Mouse (Mus musculus) heart, embryonic 10.5 days (tissue): ENCODE measurements around the gene Hmcn2. TPM values are rescaled to one million over a fixed set of nuclear protein-coding genes. Genes with fewer than 3 reads are reported as not detected.

Experiments used
- DNase-seq: peaks from one replicate; pipeline ENCODE4 v3.0.0-alpha.2; 2017; ENCODE audit warnings: low spot score
- H3K27ac ChIP-seq: fragments of 300-500 bp; sonication (generic); 2 replicates; pipeline ENCODE4 v1.5.1; 2016; ENCODE audit warnings: mild to moderate bottlenecking
- H3K27me3 ChIP-seq: fragments of 300-500 bp; sonication (generic); 2 replicates; pipeline ENCODE4 v1.6.1; 2016; ENCODE audit warnings: mild to moderate bottlenecking; ENCODE audit not compliant: poor library complexity, insufficient read depth, severe bottlenecking
- H3K36me3 ChIP-seq: fragments of 300-500 bp; sonication (generic); 2 replicates; pipeline ENCODE4 v1.6.1; 2016; ENCODE audit warnings: mild to moderate bottlenecking, moderate library complexity
- H3K4me1 ChIP-seq: fragments of 300-500 bp; sonication (generic); 2 replicates; pipeline ENCODE4 v1.6.1; 2016; ENCODE audit warnings: mild to moderate bottlenecking
- H3K4me3 ChIP-seq: fragments of 300-500 bp; sonication (generic); 2 replicates; pipeline ENCODE4 v1.5.1; 2016; ENCODE audit warnings: mild to moderate bottlenecking, moderate library complexity
- H3K9me3 ChIP-seq: fragments of 300-500 bp; sonication (generic); 2 replicates; pipeline ENCODE4 v1.6.1; 2016; ENCODE audit warnings: mild to moderate bottlenecking, moderate library complexity
- WGBS: fragments of 180-500 bp; shearing (Covaris S2); methylation state at CpG from one replicate; pipeline ENCODE4 v1.1.7; 2016; 5-methylcytosine and 5-hydroxymethylcytosine counted together
- polyA plus RNA-seq: library from polyadenylated mRNA; unstranded; fragments of >200 nt; fragmentation: Nextera tagmentation; extraction: Ambion mirVana; gene quantifications from 2 replicates; pipeline ENCODE4 v1.2.1, GENCODE M21; 2016

Hmcn2 gene
- polyA plus RNA-seq, 1 experiment from 2014 or later: 0.33 TPM

DNA sequence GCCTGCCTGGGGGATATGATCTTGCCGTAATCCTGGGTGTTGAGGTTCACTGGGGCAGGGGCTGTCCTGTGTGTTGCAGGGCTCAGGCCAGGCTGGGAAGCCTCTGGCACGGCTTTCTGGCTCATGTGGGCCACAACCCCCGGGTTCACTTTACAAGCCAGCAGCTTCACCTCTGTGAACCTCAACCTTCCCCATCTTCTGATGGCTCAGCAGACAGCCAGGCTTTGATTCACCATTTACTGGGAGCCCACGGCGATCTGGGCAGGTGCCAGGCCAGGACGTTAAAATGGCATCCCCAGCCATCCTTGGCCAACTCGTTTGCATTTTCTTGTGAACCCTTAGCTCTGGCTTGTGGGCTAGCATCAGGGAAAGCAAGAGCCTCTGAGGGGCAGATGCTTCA is 155.3 kb downstream of the Hmcn2 start:
- H3K4me3 ChIP-seq: peak overlapping the region; percentile 67
- H3K4me1 ChIP-seq: peaks cover 26% of the 10 kb centered on the region
- H3K36me3 ChIP-seq: no peaks in the 10 kb centered on the region
- H3K9me3 ChIP-seq: no peaks in the 10 kb centered on the region
- DNase-seq: no peak
- 27% methylated on average over 7 of the region's 7 CpGs for whole genome bisulfite sequencing
- peak overlapping the region; percentile 56; the same call in 1 of the 2 replicates for H3K27ac ChIP-seq
- peaks cover 73% of the 10 kb centered on the region for H3K27me3 ChIP-seq

DNA sequence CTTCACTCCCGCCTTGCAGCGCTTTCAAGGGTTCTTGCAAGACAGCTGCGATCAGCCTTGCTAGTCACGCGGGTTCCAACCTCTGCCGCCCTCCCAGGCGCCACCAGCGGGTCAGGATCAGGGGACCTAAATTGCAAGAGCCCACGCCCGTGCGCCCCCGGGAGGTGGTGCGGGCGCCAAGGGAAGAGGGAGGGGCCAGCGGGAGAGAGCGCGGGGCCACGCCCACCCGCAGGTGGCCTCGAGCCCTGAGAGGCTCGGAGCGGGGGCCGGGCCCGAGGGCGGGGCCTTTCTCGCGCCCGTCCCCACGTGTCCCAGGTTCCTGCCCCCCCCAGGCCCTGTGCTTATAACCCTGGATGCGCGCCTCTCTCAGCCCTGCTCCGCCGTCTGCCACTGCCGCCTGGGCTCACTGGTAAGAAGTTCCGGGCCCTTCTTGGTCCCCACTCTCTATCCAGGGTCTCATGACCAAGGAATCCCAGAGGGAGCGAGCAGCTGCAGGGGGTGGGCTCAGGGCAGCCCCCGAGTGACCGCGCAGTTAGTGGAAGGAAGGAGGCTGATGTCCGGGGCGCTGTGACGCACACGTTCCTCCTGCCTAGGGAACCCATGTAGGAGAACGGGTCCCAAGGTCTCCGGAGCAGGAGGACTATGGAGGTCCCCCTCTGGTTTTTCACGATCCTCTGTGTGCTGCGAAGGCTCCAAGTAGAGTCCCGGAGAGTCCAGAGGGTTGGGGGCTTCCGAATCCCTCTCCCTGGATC is 155.9 kb downstream of the Hmcn2 start, which contains the start of gene Ass1:
Gene Ass1, plus strand, starts transcription at position 277 of the 752 bp plus-strand sequence.
- DNase-seq: peak; percentile 87
- H3K4me1 ChIP-seq: peaks cover 30% of the 10 kb centered on the region
- peak within 1 kb of the TSS; percentile 56; the same call in 1 of the 2 replicates for H3K27ac ChIP-seq
- H3K27me3 ChIP-seq: peaks cover 73% of the 10 kb centered on the region
- under 1% methylated on average over 45 of the region's 49 CpGs for WGBS
- H3K36me3 ChIP-seq: no peaks in the 10 kb centered on the region
- H3K4me3 ChIP-seq: peak within 1 kb of the TSS; percentile 67
- H3K9me3 ChIP-seq: no peaks in the 10 kb centered on the region

DNA sequence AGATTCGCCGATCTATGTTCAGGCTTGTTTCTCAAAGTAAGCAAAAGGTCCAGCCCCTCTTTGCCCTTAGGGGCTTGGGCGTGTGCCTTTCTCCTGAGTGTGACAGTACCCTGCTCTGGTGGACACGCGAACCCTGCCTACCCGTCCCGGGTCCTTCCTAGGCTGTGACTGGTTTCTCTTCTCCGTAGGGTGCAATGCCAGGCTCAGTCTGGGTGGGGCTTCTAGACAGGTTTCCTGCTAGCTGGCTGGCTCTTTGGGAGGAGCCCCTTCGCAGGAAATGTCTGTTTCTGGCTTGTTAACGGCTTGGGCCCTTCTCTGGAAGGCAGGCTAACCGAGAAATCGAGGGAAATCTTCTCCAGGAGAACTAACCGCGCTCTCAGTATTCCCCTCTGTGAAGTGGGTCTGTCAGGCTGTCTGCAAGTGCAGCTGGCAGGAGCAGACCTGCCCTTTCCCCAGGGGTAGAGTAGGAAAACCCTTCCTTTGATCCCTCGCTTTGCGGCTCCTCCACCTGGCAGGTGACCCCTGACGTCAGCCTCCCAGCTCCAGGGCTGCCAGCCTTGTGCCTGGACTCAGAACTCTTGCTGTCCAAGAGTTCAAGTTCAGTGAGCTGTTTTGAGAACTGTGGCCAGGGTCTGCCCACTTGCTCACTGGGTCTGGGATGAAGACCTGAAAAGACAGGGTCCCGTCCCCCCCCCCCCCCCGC is 156.6 kb downstream of the Hmcn2 start:
- peaks cover 66% of the 10 kb centered on the region for H3K27me3 ChIP-seq

DNA sequence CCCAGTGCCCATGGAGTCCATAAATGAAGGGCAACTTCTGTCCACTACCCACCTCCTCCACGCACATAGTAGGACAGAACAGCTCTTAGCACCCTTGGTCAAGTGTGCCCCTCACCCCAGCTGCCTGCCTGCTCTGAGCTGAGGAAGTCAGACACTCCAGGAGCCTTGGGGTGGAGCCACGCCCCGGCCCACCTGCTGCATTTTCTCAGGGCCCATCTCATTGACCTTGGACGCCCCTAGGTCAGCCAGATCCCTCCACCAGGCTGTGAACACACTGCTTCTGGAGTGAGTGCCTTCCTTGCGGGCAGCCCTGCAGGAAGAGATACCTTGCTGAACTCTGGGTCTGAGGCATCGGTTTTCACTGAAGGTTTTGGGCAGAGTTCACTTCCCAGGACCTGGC is 157.4 kb downstream of the Hmcn2 start:
- no peaks in the 10 kb centered on the region for H3K36me3 ChIP-seq
- H3K27me3 ChIP-seq: peaks cover 63% of the 10 kb centered on the region
- DNase-seq: no peak
- WGBS: 55% methylated on average over 6 of the region's 6 CpGs
- no peak overlapping the region for H3K27ac ChIP-seq
- peaks cover 40% of the 10 kb centered on the region for H3K4me1 ChIP-seq
- H3K9me3 ChIP-seq: no peaks in the 10 kb centered on the region
- no peak overlapping the region for H3K4me3 ChIP-seq

More for the DNA sequence above, 156.6 kb downstream of the Hmcn2 start:
- no peaks in the 10 kb centered on the region for H3K9me3 ChIP-seq
- no peaks in the 10 kb centered on the region for H3K36me3 ChIP-seq
- H3K4me3 ChIP-seq: peak overlapping the region; percentile 67
- DNase-seq: no peak
- H3K27ac ChIP-seq: no peak overlapping the region
- WGBS: 12% methylated on average over 18 of the region's 19 CpGs
- H3K4me1 ChIP-seq: peaks cover 32% of the 10 kb centered on the region

DNA sequence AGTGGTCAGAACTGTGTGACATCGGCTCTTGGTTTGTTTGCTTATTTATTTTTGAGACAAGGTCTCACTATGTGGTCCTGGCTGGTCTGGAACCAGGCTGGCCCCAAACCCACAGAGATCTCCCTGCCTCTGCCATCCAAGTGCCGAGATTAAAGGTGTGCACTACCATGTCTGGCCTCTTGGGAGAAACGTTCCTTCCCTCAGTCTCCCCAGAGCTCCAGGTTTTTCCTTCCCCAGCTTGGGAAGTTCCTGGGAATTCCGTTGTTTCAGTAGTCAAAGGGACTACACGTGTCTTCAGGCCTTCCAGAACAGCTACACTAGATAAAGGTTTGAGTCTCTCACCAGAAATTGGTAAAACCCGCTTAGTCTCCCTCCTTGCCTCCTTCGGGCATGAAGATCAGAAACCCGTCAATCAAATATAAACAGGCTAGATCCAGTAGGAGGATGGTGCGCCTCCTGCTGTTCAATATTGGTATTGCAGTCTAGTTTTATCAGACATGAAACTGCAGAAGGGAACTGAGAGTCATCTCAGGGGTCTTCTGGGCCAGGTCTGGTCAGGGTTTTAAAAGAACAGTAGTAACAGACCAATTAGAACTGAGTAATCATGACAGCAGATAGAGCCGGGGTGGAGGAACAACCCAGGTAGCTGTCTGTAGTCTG is 158.3 kb downstream of the Hmcn2 start:
- DNase-seq: no peak
- H3K4me3 ChIP-seq: no peak overlapping the region
- 45% methylated on average over 10 of the region's 10 CpGs for WGBS
- peaks cover 68% of the 10 kb centered on the region for H3K27me3 ChIP-seq
- no peaks in the 10 kb centered on the region for H3K36me3 ChIP-seq
- no peaks in the 10 kb centered on the region for H3K9me3 ChIP-seq
- peaks cover 40% of the 10 kb centered on the region for H3K4me1 ChIP-seq
- H3K27ac ChIP-seq: no peak overlapping the region

DNA sequence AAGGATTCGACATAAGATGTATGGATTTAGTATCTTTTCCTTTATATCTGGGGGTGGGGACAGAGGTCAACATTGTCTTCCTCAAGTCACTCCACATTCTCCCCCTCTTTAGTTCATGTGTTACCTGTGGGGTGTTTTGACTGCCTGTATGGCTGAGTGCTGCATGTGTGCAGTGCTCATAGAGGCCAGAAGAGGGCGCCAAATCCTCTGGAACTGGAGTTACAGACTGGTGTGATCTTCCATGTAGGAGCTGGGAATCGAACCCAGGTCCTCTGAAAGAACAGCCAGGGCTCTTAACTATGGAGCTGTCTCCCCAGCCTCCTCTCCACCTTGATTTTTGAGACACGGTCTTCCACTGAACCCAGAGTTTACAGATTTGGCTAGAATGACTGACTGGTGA is 159.7 kb downstream of the Hmcn2 start:
- DNase-seq: no peak
- Histone ChIP-seq H3K4me1 (peaks cover 40% of the 10 kb centered on the region), H3K4me3 (no peak overlapping the region), H3K27me3 (peaks cover 61% of the 10 kb centered on the region), H3K36me3 (no peaks in the 10 kb centered on the region), H3K9me3 (no peaks in the 10 kb centered on the region), H3K27ac (no peak overlapping the region)
- 59% methylated on average over 4 of the region's 4 CpGs for WGBS

DNA sequence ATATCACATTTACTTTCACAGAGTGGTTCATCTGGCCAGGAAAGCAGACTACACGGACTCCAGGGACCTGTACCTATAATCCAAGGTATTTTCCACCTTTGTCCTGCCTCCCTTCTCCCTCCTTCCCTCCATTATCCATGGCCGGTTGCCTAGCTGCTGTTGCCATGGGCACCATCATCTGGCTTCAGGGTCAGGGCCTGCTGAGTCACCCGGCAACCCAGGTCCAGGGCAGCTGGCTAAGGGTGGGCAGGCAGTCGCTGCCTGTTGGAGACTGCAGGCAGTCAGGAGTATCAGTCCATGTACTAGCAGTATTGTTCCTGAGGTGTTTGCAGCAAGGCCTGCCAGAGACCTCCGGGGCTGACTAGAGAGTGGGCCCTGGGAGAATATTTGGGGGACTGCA is 160.5 kb downstream of the Hmcn2 start:
- no peak for DNase-seq

DNA sequence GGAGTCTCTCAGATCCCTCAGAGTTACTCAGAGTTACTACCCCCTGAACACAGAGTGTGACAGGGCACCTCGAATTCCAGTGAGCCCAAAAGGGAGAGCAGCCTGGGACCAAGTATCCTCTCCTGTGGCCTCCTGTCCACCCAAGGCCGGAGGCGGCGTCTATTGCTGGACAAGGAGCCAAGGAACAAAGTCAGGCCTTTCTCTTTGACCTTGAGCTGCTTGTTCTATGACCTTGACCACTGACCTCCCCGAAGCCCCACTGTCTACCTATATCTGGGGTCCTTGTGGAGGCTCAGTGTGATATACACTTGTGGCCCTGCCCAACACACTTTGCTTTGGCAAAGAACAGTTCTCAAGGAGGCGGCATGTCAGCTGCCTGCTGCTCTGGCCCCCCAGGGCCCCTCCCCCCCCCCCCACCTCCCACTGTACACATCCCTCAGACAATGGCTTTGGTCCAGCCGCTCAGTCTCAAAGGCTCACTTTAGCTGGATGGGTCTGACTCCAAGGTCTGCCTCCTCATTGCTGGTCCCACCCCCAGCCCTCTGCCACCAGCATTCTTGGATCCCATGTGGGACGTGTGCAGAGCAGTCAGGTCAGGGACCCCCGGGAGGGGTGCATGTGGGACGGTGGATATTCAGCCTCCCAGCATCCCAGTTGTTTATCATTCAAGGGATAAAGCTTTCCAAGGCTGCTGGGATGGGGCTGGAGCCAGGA is 162.0 kb downstream of the Hmcn2 start:
- Histone ChIP-seq H3K9me3 (no peaks in the 10 kb centered on the region), H3K27me3 (peaks cover 56% of the 10 kb centered on the region), H3K4me3 (no peak overlapping the region), H3K27ac (no peak overlapping the region), H3K4me1 (peaks cover 20% of the 10 kb centered on the region), H3K36me3 (no peaks in the 10 kb centered on the region)
- 74% methylated on average over 10 of the region's 10 CpGs for WGBS
- DNase-seq: no peak

More for the DNA sequence above, 160.5 kb downstream of the Hmcn2 start:
- WGBS: 80% methylated on average over 5 of the region's 5 CpGs
- H3K9me3 ChIP-seq: no peaks in the 10 kb centered on the region
- H3K4me3 ChIP-seq: no peak overlapping the region
- no peak overlapping the region for H3K27ac ChIP-seq
- H3K4me1 ChIP-seq: peaks cover 35% of the 10 kb centered on the region
- no peaks in the 10 kb centered on the region for H3K36me3 ChIP-seq
- H3K27me3 ChIP-seq: peaks cover 60% of the 10 kb centered on the region

DNA sequence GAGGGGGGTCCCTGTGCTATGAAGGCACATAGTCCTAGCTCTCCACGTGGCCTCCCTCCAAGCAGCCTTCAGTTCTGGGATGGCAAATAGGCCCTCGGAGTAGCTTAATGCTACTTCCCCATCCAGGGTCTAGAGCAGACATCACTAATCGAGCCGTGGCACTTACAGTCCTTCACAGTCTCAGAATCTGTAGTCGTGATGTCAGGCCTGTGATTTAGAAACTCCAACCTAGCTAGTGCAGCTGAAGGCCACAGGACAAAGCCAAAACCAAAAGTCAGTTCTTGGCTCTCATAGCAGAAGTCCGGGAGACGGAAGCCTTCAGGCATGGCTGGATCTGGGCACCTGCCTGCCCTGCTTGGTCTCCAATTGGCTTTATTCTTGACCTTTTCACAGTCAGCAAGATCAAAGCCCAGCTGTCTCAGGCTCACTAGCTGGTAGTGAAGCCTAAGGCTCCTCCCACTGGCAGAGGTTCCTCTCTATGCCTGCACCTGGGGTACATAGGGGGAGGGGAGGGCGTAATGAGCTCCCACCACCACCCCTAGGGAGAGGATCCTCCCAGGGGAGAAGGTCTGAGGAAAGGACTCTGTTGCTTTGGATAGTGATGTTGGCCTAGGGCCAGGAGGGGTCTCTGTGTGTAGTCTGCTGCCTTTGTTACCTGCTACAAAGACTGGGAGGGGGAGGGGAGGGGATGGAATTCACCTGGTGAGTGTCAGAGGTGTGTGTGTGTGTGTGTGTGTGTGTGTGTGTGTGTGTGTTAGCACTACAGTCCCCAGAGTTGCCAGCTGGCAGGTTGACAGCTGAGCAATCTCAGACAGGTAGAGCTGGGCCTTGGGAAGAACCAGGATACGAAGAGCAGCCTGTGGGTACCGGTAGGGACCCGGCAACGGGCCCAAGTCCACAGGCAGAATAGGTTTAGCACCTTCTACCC is 163.3 kb downstream of the Hmcn2 start:
- no peak overlapping the region for H3K4me3 ChIP-seq
- peaks cover 56% of the 10 kb centered on the region for H3K27me3 ChIP-seq
- H3K36me3 ChIP-seq: no peaks in the 10 kb centered on the region
- no peak overlapping the region for H3K27ac ChIP-seq
- WGBS: 79% methylated on average over 12 of the region's 12 CpGs
- H3K4me1 ChIP-seq: peaks cover 14% of the 10 kb centered on the region
- no peak for DNase-seq
- H3K9me3 ChIP-seq: no peaks in the 10 kb centered on the region

DNA sequence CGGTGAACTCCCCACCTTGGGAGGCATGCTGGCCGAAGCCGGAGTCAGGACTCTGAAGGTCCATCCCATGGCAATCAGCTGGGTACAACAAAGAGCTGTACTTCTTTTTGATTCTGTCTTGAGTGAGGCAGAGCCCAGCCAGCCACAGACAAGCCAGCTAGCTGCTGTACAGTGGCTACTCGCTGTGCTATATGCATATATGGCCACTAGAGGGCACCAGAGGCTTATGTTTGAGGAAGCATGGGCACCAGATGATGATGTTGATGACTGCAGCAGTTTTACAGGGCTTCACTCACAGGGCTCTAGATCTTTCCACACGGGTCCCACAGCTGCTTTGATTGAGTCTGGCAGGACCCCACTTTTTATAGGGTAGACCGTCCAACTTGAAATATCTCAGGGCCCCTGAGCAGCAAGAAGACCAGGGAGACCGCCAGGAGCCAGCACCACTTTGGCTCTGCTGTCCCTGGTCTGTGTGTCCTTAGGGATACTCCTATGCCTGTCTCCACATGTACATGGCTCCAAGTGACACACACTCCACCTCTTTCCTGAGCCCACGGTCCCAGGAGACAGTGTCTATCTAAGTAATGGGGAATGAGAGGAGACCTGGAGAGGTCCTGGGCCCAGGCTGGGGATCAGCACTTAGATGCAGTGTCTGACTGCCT is 168.8 kb downstream of the Hmcn2 start:
- Histone ChIP-seq H3K27ac (no peak overlapping the region), H3K36me3 (no peaks in the 10 kb centered on the region), H3K4me3 (no peak overlapping the region), H3K4me1 (no peaks in the 10 kb centered on the region), H3K9me3 (no peaks in the 10 kb centered on the region), H3K27me3 (peaks cover 66% of the 10 kb centered on the region)
- WGBS: 28% methylated on average over 8 of the region's 8 CpGs
- peak; percentile 92 for DNase-seq

DNA sequence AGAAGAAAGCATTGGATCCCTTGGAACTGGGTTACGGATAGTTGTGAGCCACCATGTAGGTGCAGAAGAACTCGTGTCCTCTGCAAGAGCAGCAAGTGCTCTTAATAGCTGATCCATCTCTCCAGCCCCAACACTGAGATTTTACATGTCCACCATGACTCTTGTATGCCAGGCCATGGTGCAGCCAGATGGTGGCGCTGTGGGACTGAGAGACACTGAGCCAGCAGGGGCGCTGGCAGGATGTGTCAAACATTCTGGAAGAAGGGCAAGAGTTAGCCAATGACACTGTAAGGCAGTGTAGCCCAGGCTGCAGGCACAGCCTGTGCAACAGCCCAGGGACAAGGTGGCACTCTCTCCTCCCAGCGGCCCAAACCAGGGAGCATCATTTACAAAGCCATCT is 170.0 kb downstream of the Hmcn2 start:
- no peak for DNase-seq
- Histone ChIP-seq H3K27me3 (peaks cover 67% of the 10 kb centered on the region), H3K4me1 (no peaks in the 10 kb centered on the region), H3K36me3 (no peaks in the 10 kb centered on the region), H3K4me3 (no peak overlapping the region), H3K27ac (no peak overlapping the region), H3K9me3 (no peaks in the 10 kb centered on the region)
- WGBS: 28% methylated on average over 5 of the region's 5 CpGs
